Mouse (Mus musculus): Measurements from ENCODE around the gene Gosr1.

GRCm38 (mm10) chr11:76795326-76795725 is 31.9 kb upstream of the Gosr1 start:
- TF ChIP-seq POLR2A (IDR thresholded peaks at IDR 0.05; ENCODE audit: control insufficient read depth, extremely low read depth, insufficient read depth, low read length, poor library complexity), result no peak
- no peak for TF ChIP-seq CTCF (IDR thresholded peaks at IDR 0.05; ENCODE audit: borderline replicate concordance, control insufficient read depth, extremely low read depth, insufficient read depth, low read length, poor library complexity)

Data from thymus, adult 2 months (tissue).